Mouse (Mus musculus) forebrain, embryonic 11.5 days (tissue): ENCODE results near the gene Serpinb12. TPM values are rescaled to one million over a fixed set of nuclear protein-coding genes. Genes with fewer than 3 reads are reported as not detected.

Experiments used
- ATAC-seq: fragments of 200-750 bp; cut with Nextera tagmentation; replicated peaks from 2 replicates; pipeline ENCODE4 v1.8.0; 2017; ENCODE audit warnings: moderate TSS enrichment; ENCODE audit not compliant: low FRiP score
- DNase-seq: peaks from one replicate; pipeline ENCODE4 v3.0.0-alpha.2; 2017; ENCODE audit warnings: low spot score
- H3K27ac ChIP-seq: fragments of 300-500 bp; sonication (generic); 2 replicates; pipeline ENCODE4 v1.5.1; 2014; ENCODE audit warnings: low read depth, low read length
- H3K27me3 ChIP-seq: fragments of 300-500 bp; sonication (generic); 2 replicates; pipeline ENCODE4 v1.6.1; 2014; ENCODE audit warnings: mild to moderate bottlenecking, low read length, mixed read lengths; ENCODE audit not compliant: control insufficient read depth, insufficient read depth
- H3K36me3 ChIP-seq: fragments of 300-500 bp; sonication (generic); 2 replicates; pipeline ENCODE4 v1.6.1; 2014; ENCODE audit warnings: mild to moderate bottlenecking, low read length, moderate library complexity, mixed read lengths; ENCODE audit not compliant: control insufficient read depth, insufficient read depth
- H3K4me1 ChIP-seq: fragments of 300-500 bp; sonication (generic); replicated peaks from 2 replicates; pipeline ENCODE4 v1.6.1; 2014; ENCODE audit warnings: low read length, mixed read lengths; ENCODE audit not compliant: control insufficient read depth, insufficient read depth
- H3K4me2 ChIP-seq: fragments of 300-500 bp; sonication (generic); 2 replicates; pipeline ENCODE4 v1.6.1; 2014; ENCODE audit warnings: low read depth, mild to moderate bottlenecking, low read length, moderate library complexity, mixed read lengths; ENCODE audit not compliant: severe bottlenecking
- H3K4me3 ChIP-seq: fragments of 300-500 bp; sonication (generic); 2 replicates; pipeline ENCODE4 v1.5.1; 2014; ENCODE audit warnings: low read depth, low read length
- H3K9ac ChIP-seq: fragments of 300-500 bp; sonication (generic); 2 replicates; pipeline ENCODE4 v1.6.1; 2014; ENCODE audit warnings: low read length
- H3K9me3 ChIP-seq: fragments of 300-500 bp; sonication (generic); 2 replicates; pipeline ENCODE4 v1.6.1; 2016; ENCODE audit warnings: low read length, mixed read lengths; ENCODE audit not compliant: control insufficient read depth
- WGBS: fragments of 180-500 bp; shearing (Covaris S2); extraction: QIAGEN DNeasy Blood & Tissue Kit; methylation state at CpG from one replicate; pipeline ENCODE4 v1.1.7; 2014; 5-methylcytosine and 5-hydroxymethylcytosine counted together
- polyA plus RNA-seq: library from polyadenylated mRNA; unstranded; fragments of >200 nt; fragmentation: Nextera tagmentation; extraction: Ambion mirVana; gene quantifications from 2 replicates; pipeline ENCODE4 v1.2.1, GENCODE M21; 2014

Serpinb12 gene
- polyA plus RNA-seq, 1 experiment from 2014 or later = not detected

- H3K4me3 ChIP-seq = no peak overlapping the region
- 100% methylated on average over 1 of the region's 1 CpGs for WGBS
- H3K27ac ChIP-seq = no peak overlapping the region
- H3K36me3 ChIP-seq = no peaks in the 10 kb centered on the region
- H3K9me3 ChIP-seq = no peaks in the 10 kb centered on the region
- ATAC-seq = no peak
- no peak for DNase-seq
- no peak overlapping the region for H3K9ac ChIP-seq
- H3K4me2 ChIP-seq = no peak overlapping the region
- H3K27me3 ChIP-seq = no peaks in the 10 kb centered on the region
- no peaks in the 10 kb centered on the region for H3K4me1 ChIP-seq
These were observed 48.8 kb downstream of the Serpinb12 start for GRCm38 (mm10) chr1:106983092-106983491.

GRCm38 (mm10) chr1:106983865-106984264 lies 49.6 kb downstream of the Serpinb12 start:
- WGBS = 72% methylated on average over 2 of the region's 2 CpGs

GRCm38 (mm10) chr1:107000424-107000823 lies 66.2 kb downstream of the Serpinb12 start:
- DNase-seq (no peak), ATAC-seq (no peak)
- Histone ChIP-seq H3K27ac (no peak overlapping the region), H3K36me3 (no peaks in the 10 kb centered on the region), H3K4me2 (no peak overlapping the region), H3K4me1 (no peaks in the 10 kb centered on the region), H3K4me3 (no peak overlapping the region), H3K9ac (no peak overlapping the region), H3K27me3 (no peaks in the 10 kb centered on the region), H3K9me3 (no peaks in the 10 kb centered on the region)
- WGBS = 83% methylated on average over 13 of the region's 13 CpGs

More at GRCm38 (mm10) chr1:106983865-106984264, 49.6 kb downstream of the Serpinb12 start:
- no peak for DNase-seq
- no peak overlapping the region for H3K27ac ChIP-seq
- no peaks in the 10 kb centered on the region for H3K27me3 ChIP-seq
- H3K9me3 ChIP-seq = no peaks in the 10 kb centered on the region
- H3K9ac ChIP-seq = no peak overlapping the region
- no peaks in the 10 kb centered on the region for H3K4me1 ChIP-seq
- H3K4me3 ChIP-seq = no peak overlapping the region
- no peak overlapping the region for H3K4me2 ChIP-seq
- no peak for ATAC-seq
- H3K36me3 ChIP-seq = no peaks in the 10 kb centered on the region

- no peaks in the 10 kb centered on the region for H3K4me1 ChIP-seq
- no peak overlapping the region for H3K4me2 ChIP-seq
- no peak overlapping the region for H3K4me3 ChIP-seq
- no peaks in the 10 kb centered on the region for H3K27me3 ChIP-seq
- DNase-seq = no peak
- H3K27ac ChIP-seq = no peak overlapping the region
- 81% methylated on average over 2 of the region's 2 CpGs for WGBS
- no peak for ATAC-seq
- no peaks in the 10 kb centered on the region for H3K9me3 ChIP-seq
- H3K36me3 ChIP-seq = no peaks in the 10 kb centered on the region
- H3K9ac ChIP-seq = no peak overlapping the region
These were observed 67.5 kb downstream of the Serpinb12 start for GRCm38 (mm10) chr1:107001754-107002153.

GRCm38 (mm10) chr1:107006316-107006715 lies 72.1 kb downstream of the Serpinb12 start:
- Histone ChIP-seq H3K27me3 (no peaks in the 10 kb centered on the region), H3K9me3 (no peaks in the 10 kb centered on the region), H3K36me3 (no peaks in the 10 kb centered on the region), H3K4me1 (no peaks in the 10 kb centered on the region), H3K4me3 (no peak overlapping the region), H3K4me2 (no peak overlapping the region), H3K27ac (no peak overlapping the region), H3K9ac (no peak overlapping the region)
- ATAC-seq (no peak), DNase-seq (no peak)
- 77% methylated on average over 3 of the region's 3 CpGs for WGBS

Other genes starting within 250 kb of the Serpinb12 start
- gene Bcl2, start 220.2 kb upstream of the Serpinb12 start, polyA plus RNA-seq = 6.9 and 7.4 TPM in 2 replicates
- gene Kdsr, start 174.7 kb upstream of the Serpinb12 start, polyA plus RNA-seq = 8.9 and 9.0 TPM in 2 replicates
- 70.7 and 75.4 TPM in 2 replicates for gene Vps4b, start 137.7 kb upstream of the Serpinb12 start, polyA plus RNA-seq
- gene Serpinb5, start 73.3 kb upstream of the Serpinb12 start, polyA plus RNA-seq = not detected in 2 replicates
- not detected in 2 replicates for gene Serpinb13, start 46.5 kb downstream of the Serpinb12 start, polyA plus RNA-seq
- gene Serpinb3a, start 117.9 kb downstream of the Serpinb12 start, polyA plus RNA-seq = not detected in 2 replicates
- gene Serpinb3d, start 149.1 kb downstream of the Serpinb12 start, polyA plus RNA-seq = not detected in 2 replicates